Mouse (Mus musculus) heart, adult 2 months (tissue): ENCODE measurements around the gene Edem3.

Source experiments
- CTCF ChIP-seq: fragments of 200-600 bp; IDR thresholded peaks from 2 replicates; pipeline ENCODE4 v1.8.1; 2022; ENCODE audit warnings: antibody characterized with exemption, mild to moderate bottlenecking, moderate library complexity
- EP300 ChIP-seq: fragments of 200-500 bp; IDR thresholded peaks from 2 replicates; pipeline ENCODE4 v1.6.1; 2011; ENCODE audit warnings: low read depth, low read length, control low read depth; ENCODE audit not compliant: insufficient read depth
- POLR2A ChIP-seq: fragments of 200-500 bp; IDR thresholded peaks from 2 replicates; pipeline ENCODE4 v1.6.1; 2011; ENCODE audit warnings: mild to moderate bottlenecking, low read depth, low read length, control low read depth; ENCODE audit not compliant: insufficient read depth

- no peak for TF ChIP-seq POLR2A
- no peak for TF ChIP-seq CTCF
- no peak for TF ChIP-seq EP300
Measured at GRCm38 (mm10) chr1:151786406-151786805, 31.2 kb downstream of the Edem3 start.
